Comparison of ENCODE assay signal across 14 mouse cellular contexts in the genomic region with DNA sequence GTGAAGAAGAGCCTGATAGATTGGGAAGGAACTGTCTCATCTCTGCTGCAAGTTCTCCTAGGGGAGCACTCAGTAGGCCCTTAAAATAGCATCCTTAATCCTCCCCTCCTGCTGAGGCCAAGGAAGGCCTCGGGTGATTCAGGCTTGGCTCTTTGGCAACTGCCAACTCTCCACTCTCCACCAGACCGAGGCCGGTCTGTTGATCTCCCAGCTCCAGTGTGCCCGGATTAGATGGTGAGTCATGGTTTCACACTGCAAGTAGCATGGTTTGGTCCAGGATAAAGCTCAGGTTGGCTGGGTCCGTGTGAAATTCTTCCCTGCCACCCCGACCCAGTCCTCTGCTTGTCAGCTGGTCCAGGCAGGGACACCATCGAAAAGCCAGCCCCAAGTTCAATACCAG.
DNase-seq lines count a peak whose midpoint lies in the region; ATAC-seq and TF ChIP-seq lines count a peak whose summit lies in the region.
"Had no signal": no experiment of that assay in that cellular context is flagged by ENCODE, and none has a peak within 500 bp of the region (broad histone marks: within the 10 kb centered on the region; RNA-seq: fewer than 3 reads in every experiment).

No protein-coding gene starts in this region.

- no peak overlapping the region for H3K9ac ChIP-seq in hindbrain, postnatal 0 days (replicated peaks; ENCODE audit: low read length)
- no peak overlapping the region for H3K9ac ChIP-seq in forebrain, embryonic 16.5 days (replicated peaks; ENCODE audit: low read depth, low read length)
- H3K9ac ChIP-seq: liver, embryonic 12.5 days had no signal

- WGBS in hindbrain, postnatal 0 days: 76% methylated on average over 7 of the region's 7 CpGs
- WGBS in forebrain, embryonic 16.5 days: 72% methylated on average over 7 of the region's 7 CpGs

- no peaks in the 10 kb centered on the region for H3K9me3 ChIP-seq in hindbrain, postnatal 0 days (ENCODE audit: low read length)
- H3K9me3 ChIP-seq in forebrain, embryonic 16.5 days (ENCODE audit: control insufficient read depth, low read length): no peaks in the 10 kb centered on the region

- H3K4me1 ChIP-seq in hindbrain, postnatal 0 days (ENCODE audit: insufficient read depth, low read length): no peaks in the 10 kb centered on the region
- H3K4me1 ChIP-seq in forebrain, embryonic 16.5 days (replicated peaks; ENCODE audit: control insufficient read depth, insufficient read depth, low read length): no peaks in the 10 kb centered on the region
- H3K4me1 ChIP-seq: liver, embryonic 12.5 days had no signal

- DNase-seq in urinary bladder, postnatal 14 days (ENCODE audit: low spot score): peak; percentile 9
- no peak for DNase-seq in urinary bladder, postnatal 10 days (ENCODE audit: low spot score)
- DNase-seq in cerebellum, adult 18-20 months: peak; percentile 30 to 44
- DNase-seq in gastrocnemius, adult 18-20 months (ENCODE audit: low spot score): peak; percentile 84
- no peak for DNase-seq in layer of hippocampus, adult 9-11 months
- no peak for DNase-seq in hindbrain, postnatal 0 days (ENCODE audit: low spot score)
- DNase-seq: right cerebral cortex, adult 18-20 months; thymus, adult 18-20 months had no signal

- no peak for ATAC-seq in hindbrain, postnatal 0 days
- no peak for ATAC-seq in forebrain, embryonic 16.5 days
- ATAC-seq: forebrain, embryonic 14.5 days; liver, embryonic 12.5 days; Patski had no signal

- no peak overlapping the region for H3K27ac ChIP-seq in hindbrain, postnatal 0 days
- H3K27ac ChIP-seq in forebrain, embryonic 16.5 days (ENCODE audit: low read length): no peak overlapping the region
- H3K27ac ChIP-seq: kidney, postnatal 0 days; liver, embryonic 12.5 days had no signal

- no peak overlapping the region for H3K4me3 ChIP-seq in hindbrain, postnatal 0 days (ENCODE audit: low read length)
- H3K4me3 ChIP-seq in forebrain, embryonic 16.5 days (replicated peaks; ENCODE audit: low read length): no peak overlapping the region
- H3K4me3 ChIP-seq: liver, embryonic 12.5 days had no signal

- no peak overlapping the region for H3K4me2 ChIP-seq in hindbrain, postnatal 0 days (ENCODE audit: low read depth, low read length)
- no peak overlapping the region for H3K4me2 ChIP-seq in forebrain, embryonic 16.5 days (ENCODE audit: low read length)
- H3K4me2 ChIP-seq: liver, embryonic 12.5 days had no signal

- H3K36me3 ChIP-seq in hindbrain, postnatal 0 days (ENCODE audit: insufficient read depth, low read length): no peaks in the 10 kb centered on the region
- H3K36me3 ChIP-seq in forebrain, embryonic 16.5 days (ENCODE audit: control insufficient read depth, insufficient read depth): no peaks in the 10 kb centered on the region
- H3K36me3 ChIP-seq: liver, embryonic 12.5 days had no signal

- H3K27me3 ChIP-seq in hindbrain, postnatal 0 days (ENCODE audit: insufficient read depth, low read length): no peaks in the 10 kb centered on the region
- H3K27me3 ChIP-seq in forebrain, embryonic 16.5 days (replicated peaks; ENCODE audit: control insufficient read depth, insufficient read depth, low read length): no peaks in the 10 kb centered on the region
- H3K27me3 ChIP-seq: CH12.LX; liver, embryonic 12.5 days; Patski had no signal

- no peak for TF ChIP-seq CTCF in hindbrain, postnatal 0 days (IDR thresholded peaks at IDR 0.05; ENCODE audit: low read depth)

Comparison
In these comparisons a context has a peak if more than half of its experiments do, and no peak if none do; other contexts are left out.
1. DNase-seq: peak in urinary bladder, postnatal 14 days (single experiment), cerebellum, adult 18-20 months (2 of 2) and gastrocnemius, adult 18-20 months (single experiment); none in urinary bladder, postnatal 10 days (single experiment), layer of hippocampus, adult 9-11 months (single experiment) and hindbrain, postnatal 0 days (single experiment).